Mouse (Mus musculus) hindbrain, embryonic 16.5 days (tissue): ENCODE measurements at regions not wholly inside any gene's neighbourhood (a gene's known extent, or its start where the extent isn't known, plus 50 kb on each side); places are given as distances from the start of the nearest gene placed in this dataset.
A peak's percentile ranks its signal among the peaks of the same experiment; 100 is the strongest.

Experiments used
- ATAC-seq: fragments of 200-750 bp; cut with Nextera tagmentation; 2 replicates; pipeline ENCODE4 v1.8.0; 2017; ENCODE audit warnings: moderate TSS enrichment, moderate library complexity
- H3K27ac ChIP-seq: fragments of 300-500 bp; sonication (generic); 2 replicates; pipeline ENCODE4 v1.5.1; 2014; ENCODE audit warnings: low read depth, mild to moderate bottlenecking, control low read depth, low read length, moderate library complexity
- H3K27me3 ChIP-seq: fragments of 300-500 bp; sonication (generic); replicated peaks from 2 replicates; pipeline ENCODE4 v1.6.1; 2014; ENCODE audit warnings: low read length; ENCODE audit not compliant: control insufficient read depth, insufficient read depth
- H3K36me3 ChIP-seq: fragments of 300-500 bp; sonication (generic); 2 replicates; pipeline ENCODE4 v1.6.1; 2014; ENCODE audit warnings: mild to moderate bottlenecking, low read length, moderate library complexity, mixed read lengths; ENCODE audit not compliant: control insufficient read depth, insufficient read depth
- H3K4me1 ChIP-seq: fragments of 300-500 bp; sonication (generic); 2 replicates; pipeline ENCODE4 v1.6.1; 2014; ENCODE audit warnings: low read depth, low read length; ENCODE audit not compliant: control insufficient read depth, insufficient read depth
- H3K4me2 ChIP-seq: fragments of 300-500 bp; sonication (generic); 2 replicates; pipeline ENCODE4 v1.6.1; 2014; ENCODE audit warnings: mild to moderate bottlenecking, low read length, control low read depth, moderate library complexity
- H3K4me3 ChIP-seq: fragments of 300-500 bp; sonication (generic); 2 replicates; pipeline ENCODE4 v1.5.1; 2014; ENCODE audit warnings: mild to moderate bottlenecking, low read length, control low read depth, moderate library complexity
- H3K9ac ChIP-seq: fragments of 300-500 bp; sonication (generic); 2 replicates; pipeline ENCODE4 v1.6.1; 2014; ENCODE audit warnings: low read depth, mild to moderate bottlenecking, control low read depth, low read length, moderate library complexity
- H3K9me3 ChIP-seq: fragments of 300-500 bp; sonication (generic); 2 replicates; pipeline ENCODE4 v1.6.1; 2014; ENCODE audit warnings: mild to moderate bottlenecking, low read length, moderate library complexity; ENCODE audit not compliant: control insufficient read depth
- WGBS: fragments of 180-500 bp; shearing (Covaris S2); extraction: QIAGEN DNeasy Blood & Tissue Kit; methylation state at CpG from one replicate; pipeline ENCODE4 v1.1.7; 2014; 5-methylcytosine and 5-hydroxymethylcytosine counted together

DNA sequence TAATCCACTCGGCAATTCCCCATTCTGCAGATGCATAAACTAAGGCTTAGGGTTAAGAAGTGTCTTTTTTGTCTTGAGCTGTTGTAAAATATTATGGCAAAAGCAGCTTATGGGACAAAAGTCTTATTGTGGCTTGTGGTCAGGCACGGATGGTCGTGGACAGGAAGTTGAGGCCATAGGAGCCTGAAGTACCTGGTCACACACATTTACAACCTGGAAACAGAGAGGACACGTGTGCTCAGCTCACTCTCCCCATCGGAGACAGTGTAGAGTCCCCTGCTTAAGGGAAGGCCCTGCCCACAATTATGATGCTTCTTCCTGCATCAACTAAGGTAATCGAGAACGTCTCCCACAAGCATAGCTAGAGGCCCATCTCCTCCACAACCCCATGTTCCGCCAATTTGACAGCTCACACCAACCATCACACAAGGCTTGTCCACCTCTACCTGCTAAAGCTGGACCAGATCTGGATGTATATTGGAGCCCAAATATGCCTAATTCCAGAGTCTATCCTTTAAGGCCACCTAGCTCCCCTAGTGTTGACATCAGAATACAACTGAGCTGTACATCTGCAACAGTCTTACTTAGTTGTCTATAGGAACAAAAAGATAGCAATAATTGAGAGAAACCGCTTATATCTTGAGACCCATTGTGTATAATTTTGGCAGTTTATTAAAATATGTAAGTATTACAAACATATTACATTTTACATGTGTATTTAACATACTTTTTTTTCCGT lies 89.0 kb downstream of the Dyrk2 start:
- no peak overlapping the region for H3K4me3 ChIP-seq
- H3K9me3 ChIP-seq, result no peaks in the 10 kb centered on the region
- WGBS, result 91% methylated on average over 10 of the region's 10 CpGs
- no peaks in the 10 kb centered on the region for H3K27me3 ChIP-seq
- H3K4me2 ChIP-seq, result no peak overlapping the region
- no peaks in the 10 kb centered on the region for H3K36me3 ChIP-seq
- H3K9ac ChIP-seq, result no peak overlapping the region
- H3K27ac ChIP-seq, result no peak overlapping the region
- H3K4me1 ChIP-seq, result no peaks in the 10 kb centered on the region
- no peak for ATAC-seq

DNA sequence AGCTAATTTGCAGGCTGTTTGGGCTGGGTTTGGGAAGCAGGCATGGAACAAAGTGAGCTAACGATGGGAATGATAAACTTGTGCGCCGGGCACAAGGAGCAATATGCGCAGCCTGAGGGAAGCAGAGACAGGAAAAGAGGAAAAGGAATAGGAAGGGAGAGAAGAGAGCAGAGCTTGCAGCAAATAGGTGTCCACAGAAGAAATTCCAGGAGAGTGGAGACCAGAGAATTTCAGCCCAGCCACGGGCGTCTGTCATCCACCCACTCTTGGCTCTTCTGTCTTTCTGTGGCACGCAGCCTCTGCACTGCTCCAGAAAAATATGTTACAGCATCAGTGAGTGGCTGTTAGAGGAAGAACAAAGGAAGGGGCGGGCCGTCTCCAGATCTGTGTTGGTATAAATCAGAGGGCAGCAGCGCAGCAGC lies 88.2 kb downstream of the Dyrk2 start:
- 65% methylated on average over 10 of the region's 10 CpGs for WGBS
- Histone ChIP-seq H3K36me3 (no peaks in the 10 kb centered on the region), H3K4me3 (no peak overlapping the region), H3K9ac (no peak overlapping the region), H3K9me3 (no peaks in the 10 kb centered on the region), H3K4me1 (no peaks in the 10 kb centered on the region), H3K27ac (no peak overlapping the region), H3K4me2 (no peak overlapping the region), H3K27me3 (no peaks in the 10 kb centered on the region)
- ATAC-seq, result peak; percentile 58; the same call in 1 of the 2 replicates

GRCm38 (mm10) chr10:118782646-118783045 lies 87.4 kb downstream of the Dyrk2 start:
- 0 out of 2 replicates have a peak overlapping the region, but pooled peaks have one; percentile 23 for H3K27ac ChIP-seq
- no peak overlapping the region for H3K4me3 ChIP-seq
- H3K27me3 ChIP-seq, result no peaks in the 10 kb centered on the region
- H3K4me2 ChIP-seq, result no peak overlapping the region
- H3K9ac ChIP-seq, result no peak overlapping the region
- H3K9me3 ChIP-seq, result no peaks in the 10 kb centered on the region
- WGBS, result 73% methylated on average over 6 of the region's 6 CpGs
- H3K4me1 ChIP-seq, result no peaks in the 10 kb centered on the region
- H3K36me3 ChIP-seq, result no peaks in the 10 kb centered on the region
- no peak for ATAC-seq

GRCm38 (mm10) chr10:118787280-118787690 lies 82.7 kb downstream of the Dyrk2 start:
- H3K27ac ChIP-seq, result no peak overlapping the region
- WGBS, result 83% methylated on average over 8 of the region's 8 CpGs

DNA sequence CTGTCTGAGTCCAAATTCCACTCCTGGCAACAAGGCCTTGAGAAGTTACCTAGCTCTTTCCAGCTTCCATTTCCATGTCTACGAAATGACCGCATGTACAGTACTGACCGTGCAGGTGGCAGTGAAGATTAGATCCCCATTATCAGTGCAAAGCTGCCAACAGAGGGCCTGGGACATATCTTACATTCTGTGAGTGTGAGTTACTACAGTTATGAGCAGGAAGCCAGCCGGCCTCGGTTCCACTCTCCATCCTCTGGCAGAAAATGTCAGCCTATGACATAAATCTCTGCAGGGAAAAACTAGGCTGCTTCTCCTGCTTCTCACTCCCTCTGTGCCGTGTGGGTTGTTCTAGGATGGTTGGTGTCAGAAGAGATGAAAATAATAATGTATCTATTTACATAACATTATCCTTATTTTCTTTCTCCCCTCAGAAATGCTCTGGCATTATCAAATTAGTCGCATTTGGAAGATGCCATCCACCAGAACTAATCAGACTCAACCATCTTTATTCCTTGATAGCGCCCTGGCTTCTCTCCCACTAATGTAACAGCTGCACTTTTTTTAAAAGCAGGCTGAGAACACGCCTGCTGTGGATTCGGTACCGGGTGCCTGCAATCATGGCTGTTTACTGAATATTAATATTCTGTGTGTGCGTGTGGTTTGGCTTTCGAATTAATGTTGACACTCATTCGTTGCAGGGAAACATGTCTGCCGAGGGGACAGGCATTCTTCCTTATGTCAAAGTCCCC lies 77.5 kb downstream of the Dyrk2 start:
- no peak for ATAC-seq
- no peaks in the 10 kb centered on the region for H3K36me3 ChIP-seq
- no peaks in the 10 kb centered on the region for H3K9me3 ChIP-seq
- no peak overlapping the region for H3K9ac ChIP-seq
- peak overlapping the region; percentile 10; the same call in 1 of the 2 replicates for H3K27ac ChIP-seq
- H3K4me3 ChIP-seq, result no peak overlapping the region
- no peak overlapping the region for H3K4me2 ChIP-seq
- peaks cover 3% of the 10 kb centered on the region for H3K4me1 ChIP-seq
- no peaks in the 10 kb centered on the region for H3K27me3 ChIP-seq
- WGBS, result 57% methylated on average over 15 of the region's 15 CpGs

More at GRCm38 (mm10) chr10:118787280-118787690, 82.7 kb downstream of the Dyrk2 start:
- H3K4me2 ChIP-seq, result no peak overlapping the region
- H3K9ac ChIP-seq, result no peak overlapping the region
- no peaks in the 10 kb centered on the region for H3K36me3 ChIP-seq
- no peak for ATAC-seq
- H3K4me1 ChIP-seq, result peaks cover under 1% of the 10 kb centered on the region
- no peaks in the 10 kb centered on the region for H3K9me3 ChIP-seq
- H3K4me3 ChIP-seq, result no peak overlapping the region
- no peaks in the 10 kb centered on the region for H3K27me3 ChIP-seq

GRCm38 (mm10) chr10:118793794-118794193 lies 76.2 kb downstream of the Dyrk2 start:
- peaks cover 3% of the 10 kb centered on the region for H3K4me1 ChIP-seq
- WGBS, result 91% methylated on average over 2 of the region's 2 CpGs
- no peak overlapping the region for H3K4me2 ChIP-seq
- no peaks in the 10 kb centered on the region for H3K9me3 ChIP-seq
- no peak overlapping the region for H3K27ac ChIP-seq
- no peaks in the 10 kb centered on the region for H3K36me3 ChIP-seq
- no peak overlapping the region for H3K4me3 ChIP-seq
- no peaks in the 10 kb centered on the region for H3K27me3 ChIP-seq
- no peak for ATAC-seq
- H3K9ac ChIP-seq, result no peak overlapping the region

DNA sequence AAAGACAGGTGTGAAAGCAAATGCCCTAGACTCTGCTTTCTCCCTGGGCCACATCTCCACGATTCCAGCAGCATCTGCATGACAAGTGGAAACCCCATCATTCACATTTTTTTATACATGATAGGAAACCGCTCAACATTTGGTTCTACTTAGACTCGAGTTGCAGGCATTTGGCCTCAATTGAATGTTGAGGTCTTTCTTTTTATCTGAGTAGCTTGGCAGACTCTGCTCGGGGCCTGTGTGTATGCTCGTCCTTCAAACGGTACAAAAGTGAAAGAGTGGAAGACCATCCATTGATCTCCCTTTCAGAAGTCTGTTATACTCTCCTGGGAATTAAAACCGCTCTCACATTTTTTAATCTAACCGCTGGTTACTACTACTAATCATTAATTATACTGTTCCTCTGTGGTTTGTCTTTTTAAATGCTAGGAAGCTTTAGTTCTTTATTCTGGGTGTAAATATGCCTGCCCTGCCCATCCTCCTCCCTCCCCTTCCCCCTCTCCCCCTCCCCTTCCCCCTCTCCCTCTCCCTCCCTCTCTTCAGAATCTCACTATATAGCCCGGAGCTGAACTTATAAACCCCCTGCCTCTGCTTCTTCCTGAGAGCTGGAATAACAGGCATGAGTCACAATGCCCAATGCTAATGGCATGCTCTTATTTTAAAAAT lies 75.5 kb downstream of the Dyrk2 start:
- no peak overlapping the region for H3K4me2 ChIP-seq
- no peak overlapping the region for H3K9ac ChIP-seq
- H3K36me3 ChIP-seq, result no peaks in the 10 kb centered on the region
- no peaks in the 10 kb centered on the region for H3K9me3 ChIP-seq
- no peak for ATAC-seq
- H3K4me3 ChIP-seq, result no peak overlapping the region
- peaks cover 3% of the 10 kb centered on the region for H3K4me1 ChIP-seq
- no peaks in the 10 kb centered on the region for H3K27me3 ChIP-seq
- 43% methylated on average over 9 of the region's 9 CpGs for WGBS
- no peak overlapping the region for H3K27ac ChIP-seq

- Histone ChIP-seq H3K27me3 (no peaks in the 10 kb centered on the region), H3K4me1 (peaks cover 3% of the 10 kb centered on the region), H3K9ac (no peak overlapping the region), H3K4me3 (no peak overlapping the region), H3K36me3 (no peaks in the 10 kb centered on the region), H3K9me3 (no peaks in the 10 kb centered on the region), H3K27ac (no peak overlapping the region), H3K4me2 (no peak overlapping the region)
- WGBS, result 82% methylated on average over 3 of the region's 3 CpGs
- no peak for ATAC-seq
Measured at GRCm38 (mm10) chr10:118795061-118795407, 75.0 kb downstream of the Dyrk2 start.

GRCm38 (mm10) chr10:118796512-118796911 lies 73.5 kb downstream of the Dyrk2 start:
- no peak for ATAC-seq
- H3K27ac ChIP-seq, result no peak overlapping the region
- H3K9ac ChIP-seq, result no peak overlapping the region
- no peak overlapping the region for H3K4me3 ChIP-seq
- WGBS, result 88% methylated on average over 7 of the region's 7 CpGs
- no peaks in the 10 kb centered on the region for H3K27me3 ChIP-seq
- H3K4me1 ChIP-seq, result peaks cover 3% of the 10 kb centered on the region
- H3K36me3 ChIP-seq, result no peaks in the 10 kb centered on the region
- H3K4me2 ChIP-seq, result no peak overlapping the region
- H3K9me3 ChIP-seq, result no peaks in the 10 kb centered on the region
